Mouse (Mus musculus) left cerebral cortex, postnatal 25 days (tissue): ENCODE results near the gene Exoc3l. TPM values are rescaled to one million over a fixed set of nuclear protein-coding genes. Genes with fewer than 3 reads are reported as not detected.
A peak's percentile ranks its signal among the peaks of the same experiment; 100 is the strongest.

Experiments
- DNase-seq, 2 experiments: peaks; one replicate each; pipeline ENCODE4 v3.0.0; 2022; ENCODE audit warnings: low spot score in 2 of 2, mixed read lengths in 1 of 2
- intact Hi-C: fragments of 180-260 bp; cut with DNase I; formaldehyde crosslinking; loops from one replicate; pipeline ENCODE4 v1.15.1; 2025
- microRNA-seq, 2 experiments: library from miRNA; unstranded; fragments of <30 nt; microRNA quantifications; one replicate each; pipeline ENCODE4 v1.2.0; 2022
- total RNA-seq, 2 experiments: library from RNA; stranded (reverse); gene quantifications; 2 replicates each; pipeline ENCODE4 v1.2.3; 2021

Exoc3l gene
- total RNA-seq, 2 experiments from 2014 or later, result 1.4 to 1.8 TPM

GRCm38 (mm10) chr8:105254152-105254965, 41.5 kb downstream of the Exoc3l start:
- intact Hi-C loops, result no loop called here

DNA sequence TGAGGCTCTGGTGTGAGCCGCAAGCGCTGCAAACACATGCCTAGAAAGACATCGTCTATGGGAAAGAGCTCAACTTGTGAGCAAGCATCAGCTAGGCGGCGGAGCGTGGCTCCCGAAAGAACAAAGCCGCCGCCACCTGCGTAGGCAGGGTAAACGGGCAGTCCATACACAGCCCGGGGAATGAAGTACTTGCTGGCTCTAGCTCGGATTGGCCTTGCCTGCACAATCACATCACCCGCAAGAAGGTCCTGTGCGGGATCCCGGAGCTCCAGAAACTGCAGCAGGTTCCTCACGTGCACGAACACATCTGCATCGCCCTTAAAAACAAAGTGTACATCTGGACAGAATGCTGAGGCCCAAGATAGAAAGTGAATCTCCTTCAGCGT, 42.1 kb downstream of the Exoc3l start:
- intact Hi-C loops, result no loop called here
- DNase-seq, result no peak

More at GRCm38 (mm10) chr8:105254152-105254965, 41.5 kb downstream of the Exoc3l start:
- peak; percentile 88 to 90 for DNase-seq

DNA sequence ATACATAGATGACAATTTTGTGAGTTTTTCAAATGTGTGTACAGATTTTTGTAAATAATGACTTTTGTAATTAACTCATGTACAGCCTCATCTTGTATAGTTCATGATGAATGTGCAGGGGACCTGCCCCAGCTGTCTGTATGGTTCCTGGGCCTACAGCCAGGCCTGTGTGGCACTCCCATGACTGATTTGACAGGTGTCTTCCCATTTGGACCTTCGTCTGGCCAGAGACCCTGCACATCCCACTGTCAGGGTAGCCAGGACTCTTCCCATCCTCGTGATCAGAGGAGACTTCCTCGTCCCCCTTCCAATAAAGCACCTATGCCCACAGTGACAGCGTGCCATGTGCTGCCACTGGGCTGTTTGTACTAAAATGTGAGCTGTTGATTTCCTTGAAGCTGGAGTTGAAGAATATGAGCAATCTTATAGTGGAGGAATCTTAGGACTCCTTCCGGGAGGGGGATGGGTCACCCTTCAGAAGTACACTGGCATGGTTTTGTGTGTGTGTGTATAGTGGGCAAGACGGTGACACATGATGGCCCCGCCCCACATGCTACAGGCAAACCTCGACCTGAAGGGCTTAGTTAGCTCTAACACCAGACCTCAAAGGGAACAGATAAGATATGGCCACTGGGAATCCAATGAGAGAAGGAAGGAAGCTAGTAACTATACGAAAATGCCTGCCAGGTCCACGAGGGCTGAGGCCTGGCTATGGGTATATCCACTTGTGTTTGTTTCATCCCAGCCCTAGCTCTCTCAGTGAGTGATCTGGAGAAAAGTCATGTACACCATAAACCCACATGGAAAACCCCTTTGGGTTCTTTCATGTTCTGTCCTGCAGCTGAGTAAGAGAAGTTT, 43.0 kb downstream of the Exoc3l start:
- intact Hi-C loops, result no loop called here

DNA sequence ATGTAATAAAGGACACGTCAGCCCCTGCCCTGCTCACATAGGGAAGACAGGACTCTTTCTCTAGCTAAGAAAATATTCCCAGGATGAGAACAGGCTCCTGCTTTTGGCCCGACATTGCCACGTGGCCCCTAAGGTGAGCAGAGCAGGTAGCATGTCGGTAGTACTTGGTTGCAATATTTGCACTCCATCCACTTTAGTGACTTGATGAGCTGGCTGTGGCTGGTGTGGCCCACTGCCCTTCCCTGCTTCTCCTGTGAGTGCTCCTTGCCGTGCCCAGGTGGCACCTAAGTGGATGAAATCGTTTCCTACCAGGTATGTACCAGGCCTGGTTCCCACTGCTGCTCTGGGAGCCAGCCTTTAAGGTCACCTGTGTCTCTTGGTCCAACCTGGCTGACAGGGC, 43.9 kb downstream of the Exoc3l start:
- DNase-seq, result no peak
- intact Hi-C loops, result no loop called here

More for the DNA sequence above, 43.0 kb downstream of the Exoc3l start:
- DNase-seq, result no peak

GRCm38 (mm10) chr8:105241016-105241415, 54.9 kb downstream of the Exoc3l start:
- no peak for DNase-seq
- intact Hi-C loops, result no loop called here

Small RNA genes within 50 kb of the gene (microRNA-seq; reads per million reads assigned to microRNA genes)
- 0 reads per million in 2 experiments for gene Gm27320
- 10,029 to 10,698 reads per million in 2 experiments for gene Mir328

Other genes starting within 250 kb of the Exoc3l start
- gene Ces3a, start 247.5 kb downstream of the Exoc3l start, total RNA-seq, result not detected
- not detected for gene Ces3b, start 212.3 kb downstream of the Exoc3l start, total RNA-seq
- not detected for gene Ces4a, start 164.3 kb downstream of the Exoc3l start, total RNA-seq
- gene Cbfb, start 125.4 kb downstream of the Exoc3l start, total RNA-seq, result 10 to 100 TPM; 20.3 to 22.1 TPM
- 10 to 100 TPM; 37.6 to 38.1 TPM for gene D230025D16Rik, start 71.0 kb downstream of the Exoc3l start, total RNA-seq
- gene B3gnt9, start 40.9 kb downstream of the Exoc3l start, total RNA-seq, result 1 to 10 TPM; 2.1 to 2.4 TPM
- 1 to 10 TPM; 5.5 to 5.7 TPM for gene Tradd, start 31.5 kb downstream of the Exoc3l start, total RNA-seq
- under 1 TPM; 0.57 to 0.85 TPM for gene Fbxl8, start 31.5 kb downstream of the Exoc3l start, total RNA-seq
- gene Hsf4, start 26.3 kb downstream of the Exoc3l start, total RNA-seq, result 1 to 10 TPM; 6.9 to 7.9 TPM
- gene Nol3, start 20.0 kb downstream of the Exoc3l start, total RNA-seq, result 1 to 10 TPM; 7.7 TPM
- 10 to 100 TPM; 25.4 to 29.1 TPM for gene 4931428F04Rik, start 6.2 kb downstream of the Exoc3l start, total RNA-seq
- gene E2f4, start 1.6 kb upstream of the Exoc3l start, total RNA-seq, result 10 to 100 TPM; 32.9 to 35.1 TPM
- gene Elmo3, start 9.5 kb upstream of the Exoc3l start, total RNA-seq, result 1 to 10 TPM in 1 of 2 experiments, under 1 TPM in 1; 0.62 to 1.8 TPM
- 1 to 10 TPM; 5.1 to 5.2 TPM for gene Lrrc29, start 30.2 kb upstream of the Exoc3l start, total RNA-seq
- gene Tmem208, start 30.3 kb upstream of the Exoc3l start, total RNA-seq, result 10 to 100 TPM; 39.8 to 41.7 TPM
- gene Fhod1, start 51.9 kb upstream of the Exoc3l start, total RNA-seq, result 1 to 10 TPM; 2.5 to 3.2 TPM
- 10 to 100 TPM; 39.1 to 42.6 TPM for gene Slc9a5, start 52.7 kb upstream of the Exoc3l start, total RNA-seq
- gene Plekhg4, start 77.2 kb upstream of the Exoc3l start, total RNA-seq, result 1 to 10 TPM; 3.1 to 4.6 TPM
- gene Kctd19, start 117.4 kb upstream of the Exoc3l start, total RNA-seq, result not detected
- under 1 TPM; 0.28 to 0.41 TPM for gene Lrrc36, start 117.5 kb upstream of the Exoc3l start, total RNA-seq
- gene Tppp3, start 175.4 kb upstream of the Exoc3l start, total RNA-seq, result 10 to 100 TPM; 30.1 to 37.5 TPM
- gene Zdhhc1, start 200.8 kb upstream of the Exoc3l start, total RNA-seq, result 10 to 100 TPM; 34.9 to 35.6 TPM
- not detected for gene Hsd11b2, start 222.7 kb upstream of the Exoc3l start, total RNA-seq